Mouse (Mus musculus): ENCODE measurements around the gene Osbpl2.

Gene Osbpl2

DNA sequence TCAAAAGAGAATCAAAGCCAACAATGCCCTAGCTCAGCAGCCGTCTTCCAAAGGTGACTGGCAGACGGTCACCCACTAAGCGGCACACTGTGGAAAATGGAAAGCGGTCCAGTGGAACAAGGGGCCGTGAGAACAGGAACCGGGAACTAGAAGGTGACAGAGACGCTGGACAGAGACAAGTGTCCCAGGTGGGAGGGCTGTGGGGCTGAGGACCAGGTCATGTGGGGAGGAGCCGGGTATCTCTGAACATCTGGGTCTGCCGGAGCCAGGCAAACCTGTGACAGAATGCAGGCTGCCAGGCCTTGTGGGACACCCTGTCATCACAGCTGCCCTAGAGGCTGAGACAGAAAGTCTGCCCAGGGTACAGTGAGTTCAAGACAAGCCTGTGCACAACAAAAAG is 85.4 kb downstream of the Osbpl2 start:
- DNase-seq (ENCODE audit: low spot score): no peak

DNA sequence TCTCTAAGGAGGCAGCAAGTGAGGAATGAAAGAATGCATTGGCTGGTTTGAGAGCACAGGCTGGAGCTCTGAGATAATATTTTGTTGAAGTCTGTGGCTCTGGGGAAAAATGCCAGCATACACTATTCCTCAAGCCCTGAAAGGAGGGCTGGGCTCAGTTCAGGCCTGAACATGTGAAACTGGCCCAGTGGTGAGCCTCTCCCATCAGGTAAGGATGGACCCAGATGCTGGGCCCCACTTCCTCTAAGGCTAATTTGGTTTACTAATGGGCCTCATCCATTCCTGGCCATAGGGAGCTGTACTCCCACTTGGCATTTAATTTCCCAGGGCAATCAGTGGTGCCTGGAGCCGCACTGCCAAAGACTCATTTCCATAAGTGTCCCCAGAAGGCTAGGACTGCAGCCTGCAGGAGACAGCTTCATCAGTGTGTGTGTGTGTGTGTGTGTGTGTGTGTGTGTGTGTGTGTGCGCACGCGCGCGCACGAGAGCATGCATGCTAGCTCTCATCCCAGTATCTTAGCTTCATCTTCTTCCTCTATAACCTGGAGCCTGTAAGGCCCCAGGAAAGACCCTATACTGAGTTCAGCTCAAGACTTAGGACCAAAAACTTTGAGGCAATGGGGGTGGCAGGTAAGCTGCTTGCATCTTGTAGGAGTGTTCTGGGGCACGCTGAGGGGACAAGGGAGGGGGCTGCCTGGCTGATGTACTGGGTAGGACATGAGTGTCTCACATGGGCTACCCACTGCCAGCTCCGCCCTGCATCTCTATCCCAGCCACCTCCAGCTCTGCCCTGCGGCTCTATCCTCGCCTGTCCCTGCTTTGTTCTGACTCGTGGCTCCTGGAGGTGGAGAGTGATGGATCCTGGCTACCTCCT is 86.2 kb downstream of the Osbpl2 start:
- no peak for DNase-seq (ENCODE audit: low spot score)

GRCm38 (mm10) chr2:180205956-180206280 is 86.8 kb downstream of the Osbpl2 start:
- DNase-seq (ENCODE audit: low spot score): no peak

- DNase-seq (ENCODE audit: low spot score): no peak
Observed at GRCm38 (mm10) chr2:180207840-180208239, 88.7 kb downstream of the Osbpl2 start.

GRCm38 (mm10) chr2:180208976-180209375 is 89.9 kb downstream of the Osbpl2 start:
- DNase-seq (ENCODE audit: low spot score): no peak

- DNase-seq (ENCODE audit: low spot score): no peak
Observed at GRCm38 (mm10) chr2:180212255-180212654, 93.1 kb downstream of the Osbpl2 start.
